Mouse (Mus musculus): ENCODE results near the gene H2-DMb1.
A peak's percentile ranks its signal among the peaks of the same experiment; 100 is the strongest.

Gene H2-DMb1

GRCm38 (mm10) chr17:34123111-34123510, 29.8 kb upstream of the H2-DMb1 start:
- no peak for DNase-seq (ENCODE audit: low spot score)

GRCm38 (mm10) chr17:34123518-34123917, 29.4 kb upstream of the H2-DMb1 start:
- DNase-seq (ENCODE audit: low spot score), result no peak

- no peak for DNase-seq (ENCODE audit: low spot score)
Observed at GRCm38 (mm10) chr17:34124649-34125048, 28.2 kb upstream of the H2-DMb1 start.

- no peak for DNase-seq (ENCODE audit: low spot score)
Observed at GRCm38 (mm10) chr17:34126826-34127420, 25.9 kb upstream of the H2-DMb1 start.

GRCm38 (mm10) chr17:34127475-34127874, 25.4 kb upstream of the H2-DMb1 start:
- DNase-seq (ENCODE audit: low spot score), result no peak

GRCm38 (mm10) chr17:34128264-34128937, 24.5 kb upstream of the H2-DMb1 start:
- DNase-seq (ENCODE audit: low spot score), result no peak

- DNase-seq (ENCODE audit: low spot score), result no peak
Observed at GRCm38 (mm10) chr17:34128944-34129791, 23.7 kb upstream of the H2-DMb1 start.

- DNase-seq (ENCODE audit: low spot score), result no peak
Observed at GRCm38 (mm10) chr17:34130073-34130947, 22.6 kb upstream of the H2-DMb1 start.

- DNase-seq (ENCODE audit: low spot score), result no peak
Observed at GRCm38 (mm10) chr17:34131911-34132310, 21.0 kb upstream of the H2-DMb1 start.

- no peak for DNase-seq (ENCODE audit: low spot score)
Observed at GRCm38 (mm10) chr17:34133289-34133688, 19.6 kb upstream of the H2-DMb1 start.

GRCm38 (mm10) chr17:34134451-34134850, 18.4 kb upstream of the H2-DMb1 start:
- DNase-seq (ENCODE audit: low spot score), result no peak

GRCm38 (mm10) chr17:34135297-34136224, 17.3 kb upstream of the H2-DMb1 start:
- peak; percentile 99 for DNase-seq (ENCODE audit: low spot score)

GRCm38 (mm10) chr17:34137601-34138000, 15.3 kb upstream of the H2-DMb1 start:
- DNase-seq (ENCODE audit: low spot score), result no peak

GRCm38 (mm10) chr17:34138655-34139054, 14.2 kb upstream of the H2-DMb1 start:
- no peak for DNase-seq (ENCODE audit: low spot score)

- DNase-seq (ENCODE audit: low spot score), result no peak
Observed at GRCm38 (mm10) chr17:34139416-34139815, 13.5 kb upstream of the H2-DMb1 start.

GRCm38 (mm10) chr17:34140240-34140639, 12.6 kb upstream of the H2-DMb1 start:
- no peak for DNase-seq (ENCODE audit: low spot score)

- DNase-seq (ENCODE audit: low spot score), result no peak
Observed at GRCm38 (mm10) chr17:34141448-34141847, 11.4 kb upstream of the H2-DMb1 start.

- no peak for DNase-seq (ENCODE audit: low spot score)
Observed at GRCm38 (mm10) chr17:34142456-34143010, 10.3 kb upstream of the H2-DMb1 start.

GRCm38 (mm10) chr17:34143033-34143432, 9.8 kb upstream of the H2-DMb1 start, which contains the start of gene H2-DMb2:
H2-DMb2 (plus strand) TSS chr17:34143307.
- no peak for DNase-seq (ENCODE audit: low spot score)

GRCm38 (mm10) chr17:34143461-34143860, 9.4 kb upstream of the H2-DMb1 start:
- no peak for DNase-seq (ENCODE audit: low spot score)
